Mouse (Mus musculus) midbrain, embryonic 12.5 days (tissue): ENCODE measurements at regions not wholly inside any gene's neighbourhood (a gene's known extent, or its start where the extent isn't known, plus 50 kb on each side); places are given as distances from the start of the nearest gene placed in this dataset.

Source experiments
- ATAC-seq: fragments of 200-750 bp; cut with Nextera tagmentation; 2 replicates; pipeline ENCODE4 v1.8.0; 2017; ENCODE audit warnings: low read depth, moderate TSS enrichment, moderate library complexity; ENCODE audit not compliant: low FRiP score
- H3K27ac ChIP-seq: fragments of 300-500 bp; sonication (generic); replicated peaks from 2 replicates; pipeline ENCODE4 v1.5.1; 2016; ENCODE audit warnings: mild to moderate bottlenecking
- H3K27me3 ChIP-seq: fragments of 300-500 bp; sonication (generic); 2 replicates; pipeline ENCODE4 v1.6.1; 2016; ENCODE audit warnings: mild to moderate bottlenecking
- H3K36me3 ChIP-seq: fragments of 300-500 bp; sonication (generic); 2 replicates; pipeline ENCODE4 v1.6.1; 2016
- H3K4me1 ChIP-seq: fragments of 300-500 bp; sonication (generic); 2 replicates; pipeline ENCODE4 v1.6.1; 2016
- H3K4me2 ChIP-seq: fragments of 300-500 bp; sonication (generic); replicated peaks from 2 replicates; pipeline ENCODE4 v1.6.1; 2016; ENCODE audit warnings: mild to moderate bottlenecking, moderate library complexity
- H3K4me3 ChIP-seq: fragments of 300-500 bp; sonication (generic); 2 replicates; pipeline ENCODE4 v1.5.1; 2016; ENCODE audit warnings: mild to moderate bottlenecking
- H3K9ac ChIP-seq: fragments of 300-500 bp; sonication (generic); replicated peaks from 2 replicates; pipeline ENCODE4 v1.6.1; 2016; ENCODE audit warnings: mild to moderate bottlenecking, moderate library complexity
- H3K9me3 ChIP-seq: fragments of 300-500 bp; sonication (generic); 2 replicates; pipeline ENCODE4 v1.6.1; 2016; ENCODE audit warnings: mild to moderate bottlenecking
- WGBS: fragments of 180-500 bp; shearing (Covaris S2); methylation state at CpG from one replicate; pipeline ENCODE4 v1.1.7; 2016; 5-methylcytosine and 5-hydroxymethylcytosine counted together

- Histone ChIP-seq H3K9me3 (no peaks in the 10 kb centered on the region), H3K9ac (no peak overlapping the region), H3K27me3 (peaks cover 10% of the 10 kb centered on the region), H3K4me1 (peaks cover 42% of the 10 kb centered on the region), H3K27ac (peak overlapping the region; percentile 69), H3K4me3 (no peak overlapping the region), H3K4me2 (peak overlapping the region; percentile 38), H3K36me3 (no peaks in the 10 kb centered on the region)
- WGBS = 2% methylated on average over 19 of the region's 19 CpGs
- ATAC-seq = peak; percentile 93
Measured at GRCm38 (mm10) chr12:12581271-12582186, 319.6 kb downstream of the Fam49a start.

- Histone ChIP-seq H3K36me3 (no peaks in the 10 kb centered on the region), H3K4me3 (no peak overlapping the region), H3K9ac (no peak overlapping the region), H3K4me1 (peaks cover 42% of the 10 kb centered on the region), H3K27me3 (peaks cover 10% of the 10 kb centered on the region), H3K27ac (peak overlapping the region; percentile 69), H3K9me3 (no peaks in the 10 kb centered on the region), H3K4me2 (peak overlapping the region; percentile 38)
- ATAC-seq = peak; percentile 68
- under 1% methylated on average over 8 of the region's 8 CpGs for WGBS
Measured at GRCm38 (mm10) chr12:12580763-12581178, 318.8 kb downstream of the Fam49a start.

GRCm38 (mm10) chr12:12578278-12578677, 316.3 kb downstream of the Fam49a start:
- peaks cover 42% of the 10 kb centered on the region for H3K4me1 ChIP-seq
- WGBS = 68% methylated on average over 7 of the region's 7 CpGs
- H3K36me3 ChIP-seq = no peaks in the 10 kb centered on the region
- no peak for ATAC-seq
- H3K27me3 ChIP-seq = peaks cover 10% of the 10 kb centered on the region
- no peak overlapping the region for H3K4me2 ChIP-seq
- no peaks in the 10 kb centered on the region for H3K9me3 ChIP-seq
- no peak overlapping the region for H3K4me3 ChIP-seq
- no peak overlapping the region for H3K27ac ChIP-seq
- H3K9ac ChIP-seq = no peak overlapping the region

GRCm38 (mm10) chr12:12570563-12571251, 308.8 kb downstream of the Fam49a start:
- Histone ChIP-seq H3K4me2 (no peak overlapping the region), H3K4me1 (0 out of 2 replicates have a peak, but pooled peaks cover under 1% of the 10 kb centered on the region), H3K9me3 (no peaks in the 10 kb centered on the region), H3K36me3 (no peaks in the 10 kb centered on the region), H3K9ac (no peak overlapping the region), H3K27me3 (no peaks in the 10 kb centered on the region), H3K4me3 (no peak overlapping the region), H3K27ac (no peak overlapping the region)
- 93% methylated on average over 7 of the region's 7 CpGs for WGBS
- no peak for ATAC-seq

- ATAC-seq = no peak
Measured at GRCm38 (mm10) chr12:12567734-12568104, 305.8 kb downstream of the Fam49a start.

GRCm38 (mm10) chr12:12567058-12567733, 305.3 kb downstream of the Fam49a start:
- Histone ChIP-seq H3K27ac (no peak overlapping the region), H3K4me1 (peaks cover 3% of the 10 kb centered on the region; the same call in 1 of the 2 replicates), H3K27me3 (no peaks in the 10 kb centered on the region), H3K36me3 (no peaks in the 10 kb centered on the region), H3K4me3 (no peak overlapping the region), H3K9ac (no peak overlapping the region), H3K4me2 (no peak overlapping the region), H3K9me3 (no peaks in the 10 kb centered on the region)
- no peak for ATAC-seq
- WGBS = 97% methylated on average over 7 of the region's 7 CpGs

More at GRCm38 (mm10) chr12:12567734-12568104, 305.8 kb downstream of the Fam49a start:
- no peak overlapping the region for H3K4me2 ChIP-seq
- no peaks in the 10 kb centered on the region for H3K27me3 ChIP-seq
- 88% methylated on average over 3 of the region's 3 CpGs for WGBS
- H3K27ac ChIP-seq = no peak overlapping the region
- H3K9me3 ChIP-seq = no peaks in the 10 kb centered on the region
- no peak overlapping the region for H3K9ac ChIP-seq
- no peak overlapping the region for H3K4me3 ChIP-seq
- no peaks in the 10 kb centered on the region for H3K36me3 ChIP-seq
- H3K4me1 ChIP-seq = peaks cover 3% of the 10 kb centered on the region; the same call in 1 of the 2 replicates

GRCm38 (mm10) chr12:12562267-12562666, 300.3 kb downstream of the Fam49a start:
- no peak overlapping the region for H3K4me3 ChIP-seq
- H3K4me1 ChIP-seq = peaks cover 3% of the 10 kb centered on the region; the same call in 1 of the 2 replicates
- no peak for ATAC-seq
- no peak overlapping the region for H3K9ac ChIP-seq
- H3K36me3 ChIP-seq = no peaks in the 10 kb centered on the region
- no peaks in the 10 kb centered on the region for H3K9me3 ChIP-seq
- H3K4me2 ChIP-seq = no peak overlapping the region
- 100% methylated on average over 1 of the region's 1 CpGs for WGBS
- H3K27ac ChIP-seq = no peak overlapping the region
- H3K27me3 ChIP-seq = no peaks in the 10 kb centered on the region

GRCm38 (mm10) chr12:12551818-12552217, 289.9 kb downstream of the Fam49a start:
- Histone ChIP-seq H3K27ac (no peak overlapping the region), H3K36me3 (no peaks in the 10 kb centered on the region), H3K4me1 (no peaks in the 10 kb centered on the region), H3K9me3 (no peaks in the 10 kb centered on the region), H3K4me3 (no peak overlapping the region), H3K27me3 (no peaks in the 10 kb centered on the region), H3K9ac (no peak overlapping the region), H3K4me2 (no peak overlapping the region)
- no peak for ATAC-seq
- WGBS = 78% methylated on average over 5 of the region's 5 CpGs

- Histone ChIP-seq H3K4me3 (no peak overlapping the region), H3K4me2 (no peak overlapping the region), H3K36me3 (no peaks in the 10 kb centered on the region), H3K9me3 (no peaks in the 10 kb centered on the region), H3K9ac (no peak overlapping the region), H3K27ac (no peak overlapping the region), H3K27me3 (no peaks in the 10 kb centered on the region), H3K4me1 (no peaks in the 10 kb centered on the region)
- no peak for ATAC-seq
- WGBS = 89% methylated on average over 3 of the region's 3 CpGs
Measured at GRCm38 (mm10) chr12:12549649-12550048, 287.7 kb downstream of the Fam49a start.

- no peak for ATAC-seq
- no peak overlapping the region for H3K4me2 ChIP-seq
- H3K4me1 ChIP-seq = no peaks in the 10 kb centered on the region
- no peak overlapping the region for H3K9ac ChIP-seq
- no peaks in the 10 kb centered on the region for H3K27me3 ChIP-seq
- H3K27ac ChIP-seq = no peak overlapping the region
- H3K9me3 ChIP-seq = no peaks in the 10 kb centered on the region
- WGBS = 75% methylated on average over 2 of the region's 2 CpGs
- H3K4me3 ChIP-seq = no peak overlapping the region
- no peaks in the 10 kb centered on the region for H3K36me3 ChIP-seq
Measured at GRCm38 (mm10) chr12:12548688-12549087, 286.7 kb downstream of the Fam49a start.

GRCm38 (mm10) chr12:12547477-12547876, 285.5 kb downstream of the Fam49a start:
- Histone ChIP-seq H3K36me3 (no peaks in the 10 kb centered on the region), H3K9ac (no peak overlapping the region), H3K4me1 (no peaks in the 10 kb centered on the region), H3K4me2 (no peak overlapping the region), H3K9me3 (no peaks in the 10 kb centered on the region), H3K27ac (no peak overlapping the region), H3K27me3 (no peaks in the 10 kb centered on the region), H3K4me3 (no peak overlapping the region)
- 92% methylated on average over 1 of the region's 1 CpGs for WGBS
- ATAC-seq = no peak
